Mouse (Mus musculus) CD4-positive helper T cell, adult 2 months (primary cell): Measurements from ENCODE around the gene Psg17.
"Not testable (repeated sequence)": the region's sequence is repeated elsewhere in the genome, so short reads cannot be mapped to it uniquely, and the experiment has no call there.

ENCODE experiments used
- DNase-seq: peaks from one replicate; pipeline ENCODE4 v3.0.0-alpha.2; 2012; ENCODE audit warnings: low read depth, missing footprints, low spot score

The Psg17 gene

GRCm38 (mm10) chr7:18821507-18821906, at the start of gene Psg17:
Gene Psg17 (minus strand): TSS chr7:18821607.
- no peak for DNase-seq

DNA sequence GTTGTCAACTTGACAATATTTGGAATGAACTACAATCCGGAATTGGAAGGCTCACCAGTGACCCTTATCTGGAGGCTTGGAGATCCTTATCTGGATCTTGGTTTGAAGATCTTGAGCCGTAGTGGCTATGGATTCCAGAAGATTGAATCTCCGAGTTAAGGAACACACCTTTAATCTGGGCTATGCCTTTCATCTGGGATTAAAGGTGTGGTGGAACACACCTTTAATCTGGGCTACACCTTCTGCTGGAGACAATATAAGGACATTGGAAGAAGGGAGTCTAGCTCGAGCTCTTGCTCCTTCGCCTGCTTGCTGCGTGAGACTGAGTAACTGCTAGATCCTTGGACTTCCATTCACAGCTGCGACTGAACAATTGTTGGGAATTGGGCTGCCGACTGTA, 49.6 kb upstream of the Psg17 start, which contains the start of gene Pglyrp1:
TSS of gene Pglyrp1 (plus strand) at position 301 of the 400 bp plus-strand sequence.
- DNase-seq = not testable (repeated sequence)

GRCm38 (mm10) chr7:18868491-18868890, 47.1 kb upstream of the Psg17 start:
- no peak for DNase-seq

DNA sequence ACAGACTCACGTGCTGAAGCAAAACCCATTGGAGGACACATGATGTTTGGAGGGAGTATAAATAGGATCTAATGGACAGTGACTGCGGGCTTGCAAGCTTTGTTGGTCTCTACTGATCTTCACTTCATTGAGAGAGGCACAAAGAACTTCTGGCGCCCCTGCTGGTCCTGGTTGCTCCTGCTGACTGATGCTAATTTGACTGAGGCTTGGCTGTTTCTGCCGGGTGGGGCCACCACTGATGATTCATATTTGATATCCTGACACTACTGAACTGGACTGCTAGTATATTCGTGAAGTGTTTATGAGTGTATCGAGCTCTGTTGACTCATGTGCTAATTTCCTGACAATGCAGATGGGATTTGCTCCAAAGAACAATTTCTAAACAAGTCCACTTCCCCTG, 41.4 kb upstream of the Psg17 start:
- DNase-seq = no peak

- no peak for DNase-seq
These were observed 37.0 kb upstream of the Psg17 start for GRCm38 (mm10) chr7:18858310-18858916.

GRCm38 (mm10) chr7:18848395-18848794, 27.0 kb upstream of the Psg17 start:
- no peak for DNase-seq

- no peak for DNase-seq
These were observed 23.4 kb upstream of the Psg17 start for GRCm38 (mm10) chr7:18844811-18845210.

DNA sequence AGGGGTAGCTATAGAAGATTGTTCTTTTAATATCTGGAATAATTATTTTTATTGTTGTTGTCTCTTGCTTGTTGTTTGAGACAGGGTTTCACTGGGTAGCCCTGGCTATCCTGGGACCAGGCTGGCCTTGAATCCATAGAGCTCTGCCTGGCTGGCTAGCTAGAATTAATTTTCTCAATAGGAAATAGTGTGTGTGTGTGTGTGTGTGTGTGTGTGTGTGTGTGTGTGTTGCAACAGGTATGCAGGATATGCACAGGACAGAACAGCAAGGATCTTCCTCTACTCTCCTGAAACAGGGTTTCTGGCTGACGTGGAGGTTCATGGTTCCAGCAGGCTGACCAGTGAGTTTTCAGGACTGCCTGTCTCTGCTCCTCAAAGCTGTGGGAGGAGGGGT, 19.8 kb upstream of the Psg17 start:
- DNase-seq = no peak

- DNase-seq = peak; percentile 67
These were observed 19.2 kb upstream of the Psg17 start for GRCm38 (mm10) chr7:18840386-18841173.

DNA sequence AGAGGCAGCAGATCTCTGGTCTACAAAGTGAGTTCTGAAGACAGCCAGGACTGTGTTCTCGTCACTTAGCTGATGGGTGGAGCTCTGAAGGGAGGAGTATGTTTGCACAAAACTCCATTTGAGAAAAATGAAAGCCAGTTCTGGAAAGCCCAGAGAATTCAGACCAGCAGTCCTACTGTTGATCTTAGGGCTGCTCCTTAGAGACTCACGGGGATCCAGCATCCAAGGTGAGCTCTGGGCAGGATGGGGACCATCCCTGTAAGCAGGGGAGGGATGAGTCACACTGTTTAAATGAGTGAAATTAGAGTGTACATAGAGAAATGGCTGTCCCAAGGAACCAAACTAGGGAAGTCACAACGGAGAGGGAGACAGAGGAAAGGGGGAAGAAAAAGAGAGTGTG, 18.5 kb upstream of the Psg17 start, which contains the start of gene Mill2:
TSS of gene Mill2 (plus strand) at position 102 of the 400 bp plus-strand sequence.
- DNase-seq = no peak

GRCm38 (mm10) chr7:18832298-18832697, 10.9 kb upstream of the Psg17 start:
- DNase-seq = no peak

- DNase-seq = no peak
These were observed 8.1 kb upstream of the Psg17 start for GRCm38 (mm10) chr7:18829545-18829944.

- DNase-seq = no peak
These were observed 7.2 kb upstream of the Psg17 start for GRCm38 (mm10) chr7:18828592-18828991.

DNA sequence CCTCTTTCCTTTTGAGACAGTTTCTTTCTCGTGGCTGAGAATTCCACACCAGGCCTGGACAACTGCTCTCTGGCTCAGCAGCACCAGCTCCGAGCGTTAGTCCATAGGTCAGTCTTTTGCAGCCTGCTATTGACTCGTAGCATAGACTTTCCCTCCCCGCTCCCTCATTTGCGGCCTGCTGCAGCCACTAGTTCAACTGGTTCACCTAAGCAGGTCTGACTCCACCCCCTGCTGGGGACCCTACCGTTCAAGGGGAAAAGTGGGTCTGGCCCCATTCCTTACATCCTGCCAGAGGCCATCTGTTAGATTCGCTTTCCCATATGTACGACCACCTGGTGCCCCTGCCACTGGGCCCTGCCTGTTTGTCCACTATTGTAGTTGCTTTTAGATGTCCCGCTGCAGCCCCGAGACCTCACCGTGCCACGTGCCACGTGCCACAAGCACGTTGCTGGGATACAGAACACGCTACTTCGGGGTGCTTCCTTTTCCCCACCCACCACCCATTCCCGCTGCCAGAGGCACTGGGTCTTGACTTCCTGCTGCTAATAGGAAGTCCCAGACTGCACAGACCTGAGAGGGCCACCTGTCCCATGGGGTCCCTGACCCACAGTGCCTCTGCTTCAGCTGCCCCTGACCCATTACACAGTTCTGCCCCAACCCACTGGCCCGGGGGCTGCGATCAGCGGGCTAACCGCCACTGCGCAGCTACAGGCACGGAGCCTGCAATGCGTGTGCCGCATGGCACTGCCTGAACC, 6.6 kb upstream of the Psg17 start:
- no peak for DNase-seq

DNA sequence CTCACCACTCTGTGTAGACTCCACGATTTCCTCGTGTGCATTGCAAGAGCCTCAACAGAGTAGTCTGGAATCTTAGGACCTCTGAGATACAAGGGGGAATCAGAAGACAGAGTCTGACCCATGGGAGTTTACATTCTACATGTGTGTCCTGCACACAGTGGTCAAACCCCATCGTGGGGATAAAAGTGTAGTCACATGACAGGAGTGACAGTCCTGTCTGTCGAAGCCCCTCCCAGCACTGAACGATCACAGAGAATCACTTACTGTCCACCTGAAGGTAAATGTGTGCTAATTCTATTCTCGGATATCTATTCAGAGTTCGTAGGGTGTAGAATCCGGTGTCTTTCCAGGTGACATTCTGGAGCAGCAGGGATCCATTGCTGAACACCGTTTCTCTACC, 3.1 kb downstream of the Psg17 start:
- DNase-seq = no peak

GRCm38 (mm10) chr7:18803526-18803925, 17.9 kb downstream of the Psg17 start:
- no peak for DNase-seq

DNA sequence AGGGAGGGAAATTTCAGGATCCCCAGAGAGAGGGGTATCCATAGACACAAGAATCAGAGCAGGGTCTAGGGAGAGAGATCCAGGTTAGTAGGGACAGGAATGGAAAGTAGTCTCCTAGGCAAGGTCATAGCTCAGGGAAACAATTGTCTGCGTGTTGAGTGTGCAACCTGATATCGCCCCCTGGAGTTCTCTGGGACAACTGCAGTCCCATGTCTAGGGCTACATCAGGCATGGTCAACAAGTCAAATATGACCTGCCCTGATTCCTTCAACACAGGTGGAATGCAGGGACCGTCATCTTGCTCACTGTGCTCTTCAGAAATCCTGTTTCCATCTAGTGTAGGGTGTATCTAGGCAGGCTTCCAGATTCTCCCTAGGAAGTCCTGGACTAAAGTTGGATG, 22.3 kb downstream of the Psg17 start:
- DNase-seq = no peak

GRCm38 (mm10) chr7:18798420-18798819, 23.0 kb downstream of the Psg17 start, which contains the start of gene Psg19:
Gene Psg19 (minus strand): TSS chr7:18798520.
- DNase-seq = no peak

DNA sequence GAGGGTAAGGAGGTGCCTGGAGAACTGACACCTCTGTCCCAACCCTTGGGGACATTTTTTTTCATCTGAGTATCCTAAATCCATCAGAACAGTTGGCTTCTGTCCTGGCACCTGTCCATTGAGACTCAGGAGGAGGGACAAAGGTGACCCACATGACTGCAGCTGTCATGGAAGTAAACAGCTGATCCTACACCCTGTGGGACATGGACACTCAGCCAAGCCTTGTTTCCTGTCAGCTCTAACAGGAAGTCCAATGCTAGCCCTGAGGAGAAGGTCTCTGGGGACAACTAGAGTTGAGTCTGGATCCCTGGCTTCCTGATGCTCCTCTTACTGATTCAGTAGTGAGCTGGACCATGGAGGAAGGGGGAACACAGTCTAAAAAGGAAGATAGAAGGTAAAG, 30.7 kb downstream of the Psg17 start:
- DNase-seq = not testable (repeated sequence)

DNA sequence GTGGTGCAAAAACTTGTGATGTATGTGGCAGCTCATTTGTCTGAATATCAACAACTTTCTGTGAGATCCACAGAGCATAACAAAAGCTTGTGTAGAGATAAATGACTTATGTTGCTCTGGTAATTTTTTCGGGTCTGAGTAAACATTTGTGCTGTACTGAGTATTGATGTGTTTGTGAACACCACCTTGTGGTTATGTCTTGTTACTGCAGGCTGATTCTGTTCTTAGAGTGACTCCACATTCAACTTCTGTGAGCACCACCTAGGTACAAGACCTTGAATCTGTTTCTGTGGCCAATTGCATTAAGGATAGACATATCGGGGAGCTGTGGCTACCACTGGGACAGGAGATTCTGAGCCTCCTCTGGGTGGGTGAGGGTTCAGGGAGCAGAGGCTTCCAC, 40.1 kb downstream of the Psg17 start:
- peak; percentile 16 for DNase-seq

- no peak for DNase-seq
These were observed 42.0 kb downstream of the Psg17 start for GRCm38 (mm10) chr7:18779337-18779781.
